10 mouse cellular contexts compared by ENCODE assay signal in genomic region chr1:165864864-165865795, GRCm38 (mm10).
DNase-seq lines count a peak whose midpoint lies in the region; ATAC-seq and TF ChIP-seq lines count a peak whose summit lies in the region.
"Had no signal": no experiment of that assay in that cellular context is flagged by ENCODE, and none has a peak within 500 bp of the region (broad histone marks: within the 10 kb centered on the region; RNA-seq: fewer than 3 reads in every experiment).

No protein-coding gene starts in this region.

- peaks cover 6% of the 10 kb centered on the region; the same call in 1 of the 2 replicates for H3K4me1 ChIP-seq in intestine, embryonic 14.5 days (replicated peaks; ENCODE audit: control insufficient read depth, insufficient read depth, low read length)
- no peaks in the 10 kb centered on the region for H3K4me1 ChIP-seq in intestine, postnatal 0 days (replicated peaks; ENCODE audit: control insufficient read depth, insufficient read depth, low read length)
- peaks cover 3% of the 10 kb centered on the region for H3K4me1 ChIP-seq in intestine, embryonic 16.5 days (ENCODE audit: control insufficient read depth, insufficient read depth, low read length)

- TF ChIP-seq CTCF in intestine, postnatal 0 days (IDR thresholded peaks at IDR 0.05; ENCODE audit: low read depth), result no peak

- no peaks in the 10 kb centered on the region for H3K27me3 ChIP-seq in intestine, embryonic 14.5 days (replicated peaks; ENCODE audit: control insufficient read depth, insufficient read depth, low read length)
- no peaks in the 10 kb centered on the region for H3K27me3 ChIP-seq in intestine, postnatal 0 days (replicated peaks; ENCODE audit: control insufficient read depth, insufficient read depth, low read length)
- no peaks in the 10 kb centered on the region for H3K27me3 ChIP-seq in intestine, embryonic 16.5 days (replicated peaks; ENCODE audit: control insufficient read depth, insufficient read depth, low read length)
- H3K27me3 ChIP-seq: hindbrain, embryonic 15.5 days; Patski had no signal

- no peaks in the 10 kb centered on the region for H3K9me3 ChIP-seq in intestine, embryonic 14.5 days (ENCODE audit: control insufficient read depth, low read length)
- no peaks in the 10 kb centered on the region for H3K9me3 ChIP-seq in intestine, postnatal 0 days (ENCODE audit: control insufficient read depth)
- no peaks in the 10 kb centered on the region for H3K9me3 ChIP-seq in intestine, embryonic 16.5 days (ENCODE audit: control insufficient read depth, low read length)
- H3K9me3 ChIP-seq: hindbrain, embryonic 15.5 days had no signal

- H3K4me3 ChIP-seq in intestine, embryonic 14.5 days (ENCODE audit: low read depth, low read length), result no peak overlapping the region
- no peak overlapping the region for H3K4me3 ChIP-seq in intestine, postnatal 0 days (ENCODE audit: low read depth, low read length)
- H3K4me3 ChIP-seq in intestine, embryonic 16.5 days (ENCODE audit: low read length), result no peak overlapping the region
- H3K4me3 ChIP-seq: hindbrain, embryonic 15.5 days had no signal

- 39% methylated on average over 14 of the region's 14 CpGs for WGBS in intestine, embryonic 14.5 days
- 39% methylated on average over 14 of the region's 14 CpGs for WGBS in intestine, postnatal 0 days
- WGBS in intestine, embryonic 16.5 days, result 36% methylated on average over 14 of the region's 14 CpGs

- H3K9ac ChIP-seq in intestine, embryonic 14.5 days (ENCODE audit: low read length), result no peak overlapping the region
- no peak overlapping the region for H3K9ac ChIP-seq in intestine, postnatal 0 days (ENCODE audit: low read depth, low read length)
- no peak overlapping the region for H3K9ac ChIP-seq in intestine, embryonic 16.5 days (ENCODE audit: low read depth, low read length)
- H3K9ac ChIP-seq: hindbrain, embryonic 15.5 days had no signal

- peak; percentile 53 for DNase-seq in intestine, embryonic 14.5 days (ENCODE audit: low spot score)
- peak; percentile 22 for DNase-seq in 3T3-L1 (ENCODE audit: low read depth, low spot score)
- no peak for DNase-seq in left cerebral cortex, postnatal 10 days (ENCODE audit: extremely low spot score in 1 of 2, low spot score in 2 of 2)
- DNase-seq in adrenal gland, postnatal 4 days (ENCODE audit: low spot score in 2 of 2), result no peak
- DNase-seq: cerebellum, postnatal 36 days had no signal

- intact Hi-C loops in left cerebral cortex, postnatal 10 days (cut with DNase I), result no loop called here

- H3K36me3 ChIP-seq in intestine, embryonic 14.5 days (ENCODE audit: control insufficient read depth, insufficient read depth, low read length), result peaks cover 3% of the 10 kb centered on the region; the same call in 1 of the 2 replicates
- peaks cover 9% of the 10 kb centered on the region; the same call in 1 of the 2 replicates for H3K36me3 ChIP-seq in intestine, postnatal 0 days (ENCODE audit: control insufficient read depth, insufficient read depth)
- H3K36me3 ChIP-seq in intestine, embryonic 16.5 days (ENCODE audit: control insufficient read depth, insufficient read depth, low read length), result no peaks in the 10 kb centered on the region
- H3K36me3 ChIP-seq: hindbrain, embryonic 15.5 days had no signal

- no peak overlapping the region for H3K27ac ChIP-seq in intestine, embryonic 14.5 days (ENCODE audit: low read depth)
- no peak overlapping the region for H3K27ac ChIP-seq in intestine, postnatal 0 days (ENCODE audit: low read depth, low read length)
- H3K27ac ChIP-seq in intestine, embryonic 16.5 days (ENCODE audit: low read length), result no peak overlapping the region
- H3K27ac ChIP-seq: hindbrain, embryonic 15.5 days had no signal

- no peak for ATAC-seq in intestine, embryonic 14.5 days (replicated peaks; ENCODE audit: low FRiP score, low TSS enrichment, low read depth)
- no peak for ATAC-seq in intestine, postnatal 0 days
- ATAC-seq in CD4-positive, CD25-positive, alpha-beta regulatory T cell, adult 4 months, result peak; percentile 38
- peak; percentile 40; the same call in 1 of the 2 replicates for ATAC-seq in intestine, embryonic 16.5 days
- ATAC-seq: Patski had no signal

- no peak overlapping the region for H3K4me2 ChIP-seq in intestine, embryonic 14.5 days (ENCODE audit: low read length)
- no peak overlapping the region for H3K4me2 ChIP-seq in intestine, postnatal 0 days (replicated peaks; ENCODE audit: low read depth)
- H3K4me2 ChIP-seq in intestine, embryonic 16.5 days (ENCODE audit: low read depth, low read length), result no peak overlapping the region
- H3K4me2 ChIP-seq: hindbrain, embryonic 15.5 days had no signal

Comparison
In these comparisons a context has a peak if more than half of its experiments do, and no peak if none do; other contexts are left out.
1. ATAC-seq: peak in CD4-positive, CD25-positive, alpha-beta regulatory T cell, adult 4 months (single experiment) and intestine, embryonic 16.5 days (single experiment); none in intestine, embryonic 14.5 days (single experiment) and intestine, postnatal 0 days (single experiment).
2. DNase-seq: peak in intestine, embryonic 14.5 days (single experiment) and 3T3-L1 (single experiment); none in left cerebral cortex, postnatal 10 days (0 of 2) and adrenal gland, postnatal 4 days (0 of 2).